Mouse (Mus musculus) CH12.LX (cell line): ENCODE data around the gene Maco1.

Experiments
- CTCF ChIP-seq, 2 experiments: IDR thresholded peaks in 1 of 2; conservative IDR thresholded peaks in 1 of 2; 2 replicates each; pipeline ENCODE4 v1.5.1; 2011 to 2012; ENCODE audit warnings: low read depth in 2 of 2, low read length in 2 of 2, improper control_type of control experiment in 1 of 2, inconsistent platforms in 1 of 2, mild to moderate bottlenecking in 1 of 2, moderate library complexity in 1 of 2
- EP300 ChIP-seq: IDR thresholded peaks from 2 replicates; pipeline ENCODE4 v1.6.1; 2011; ENCODE audit warnings: low read length, improper control_type of control experiment
- JUND ChIP-seq: conservative IDR thresholded peaks from 2 replicates; pipeline ENCODE4 v1.6.1; 2011; ENCODE audit warnings: low read depth, low read length, improper control_type of control experiment
- MAFK ChIP-seq: IDR thresholded peaks from 2 replicates; pipeline ENCODE4 v1.6.1; 2011; ENCODE audit warnings: low read length, improper control_type of control experiment; ENCODE audit not compliant: insufficient replicate concordance
- MAZ ChIP-seq: IDR thresholded peaks from 2 replicates; pipeline ENCODE4 v1.6.1; 2012; ENCODE audit warnings: low read depth, mild to moderate bottlenecking, inconsistent platforms, low read length, improper control_type of control experiment, moderate library complexity
- PAX5 ChIP-seq: IDR thresholded peaks from 2 replicates; pipeline ENCODE4 v1.6.1; 2012; ENCODE audit warnings: low read length, inconsistent platforms, mixed read lengths
- POLR2A ChIP-seq: IDR thresholded peaks from 2 replicates; pipeline ENCODE4 v1.6.1; 2011; ENCODE audit warnings: low read depth, mild to moderate bottlenecking, improper control_type of control experiment, low read length
- RCOR1 ChIP-seq: conservative IDR thresholded peaks from 2 replicates; pipeline ENCODE4 v1.6.1; 2012; ENCODE audit warnings: low read depth, mild to moderate bottlenecking, inconsistent platforms, low read length, improper control_type of control experiment
- TBP ChIP-seq: conservative IDR thresholded peaks from 2 replicates; pipeline ENCODE4 v1.6.1; 2011; ENCODE audit warnings: low read depth, low read length, improper control_type of control experiment
- TCF12 ChIP-seq: IDR thresholded peaks from 2 replicates; pipeline ENCODE4 v1.6.1; 2014; ENCODE audit warnings: low read depth, mild to moderate bottlenecking, inconsistent platforms, low read length, improper control_type of control experiment
- ZKSCAN1 ChIP-seq: IDR thresholded peaks from 2 replicates; pipeline ENCODE4 v1.6.1; 2012; ENCODE audit warnings: low read depth, inconsistent platforms, low read length, improper control_type of control experiment, borderline replicate concordance

GRCm38 (mm10) chr4:134764333-134764732 lies 88.8 kb downstream of the Maco1 start:
- no peak for TF ChIP-seq CTCF (conservative IDR thresholded peaks at IDR 0.05 in 1 of 2, IDR thresholded peaks at IDR 0.05 in 1 of 2; ENCODE audit: low read depth in 2 of 2, low read length in 2 of 2)
- no peak for TF ChIP-seq POLR2A
- TF ChIP-seq MAFK: no peak
- no peak for TF ChIP-seq PAX5
- no peak for TF ChIP-seq TCF12
- TF ChIP-seq ZKSCAN1: no peak
- no peak for TF ChIP-seq RCOR1
- TF ChIP-seq JUND: no peak
- no peak for TF ChIP-seq MAZ
- TF ChIP-seq EP300: no peak
- TF ChIP-seq TBP: no peak
